Mouse (Mus musculus): Measurements from ENCODE around the gene Siglecf. TPM values are rescaled to one million over a fixed set of nuclear protein-coding genes. Genes with fewer than 3 reads are reported as not detected.
"Not testable (repeated sequence)": the region's sequence is repeated elsewhere in the genome, so short reads cannot be mapped to it uniquely, and the experiment has no call there.

The Siglecf gene
- 0.30 and 0.50 TPM in 2 replicates for polyA plus RNA-seq (2012; rRNA removed)

- no peak for DNase-seq (ENCODE audit: low spot score)
Observed at GRCm38 (mm10) chr7:43351154-43351553, at the start of gene Siglecf. Gene Siglecf (plus strand): TSS chr7:43351341.

GRCm38 (mm10) chr7:43305235-43305634 lies 45.9 kb upstream of the Siglecf start:
- no peak for DNase-seq (ENCODE audit: low spot score)

- DNase-seq (ENCODE audit: low spot score), result no peak
Observed at GRCm38 (mm10) chr7:43309069-43309468, 42.1 kb upstream of the Siglecf start.

GRCm38 (mm10) chr7:43311632-43312031 lies 39.5 kb upstream of the Siglecf start:
- no peak for DNase-seq (ENCODE audit: low spot score)

- DNase-seq (ENCODE audit: low spot score), result no peak
Observed at GRCm38 (mm10) chr7:43312386-43313012, 38.6 kb upstream of the Siglecf start.

GRCm38 (mm10) chr7:43313013-43313428 lies 38.1 kb upstream of the Siglecf start, which contains the start of gene Zfp715:
Gene Zfp715 (minus strand): TSS chr7:43313294.
- peak; percentile 66 for DNase-seq (ENCODE audit: low spot score)

GRCm38 (mm10) chr7:43326223-43326780 lies 24.8 kb upstream of the Siglecf start:
- no peak for DNase-seq (ENCODE audit: low spot score)

GRCm38 (mm10) chr7:43328101-43328500 lies 23.0 kb upstream of the Siglecf start:
- no peak for DNase-seq (ENCODE audit: low spot score)

- DNase-seq (ENCODE audit: low spot score), result no peak
Observed at GRCm38 (mm10) chr7:43333203-43333602, 17.9 kb upstream of the Siglecf start.

- no peak for DNase-seq (ENCODE audit: low spot score)
Observed at GRCm38 (mm10) chr7:43333899-43334298, 17.2 kb upstream of the Siglecf start.

- no peak for DNase-seq (ENCODE audit: low spot score)
Observed at GRCm38 (mm10) chr7:43340771-43341170, 10.4 kb upstream of the Siglecf start.

- no peak for DNase-seq (ENCODE audit: low spot score)
Observed at GRCm38 (mm10) chr7:43343191-43343590, 8.0 kb upstream of the Siglecf start.

- no peak for DNase-seq (ENCODE audit: low spot score)
Observed at GRCm38 (mm10) chr7:43344020-43344419, 7.1 kb upstream of the Siglecf start.

- no peak for DNase-seq (ENCODE audit: low spot score)
Observed at GRCm38 (mm10) chr7:43344491-43344890, 6.7 kb upstream of the Siglecf start.

- no peak for DNase-seq (ENCODE audit: low spot score)
Observed at GRCm38 (mm10) chr7:43346148-43346547, 5.0 kb upstream of the Siglecf start.

- no peak for DNase-seq (ENCODE audit: low spot score)
Observed at GRCm38 (mm10) chr7:43346571-43346970, 4.6 kb upstream of the Siglecf start.

GRCm38 (mm10) chr7:43349623-43350022 lies 1.5 kb upstream of the Siglecf start:
- DNase-seq (ENCODE audit: low spot score), result not testable (repeated sequence)

- DNase-seq (ENCODE audit: low spot score), result no peak
Observed at GRCm38 (mm10) chr7:43353118-43353517, 2.0 kb downstream of the Siglecf start.

- no peak for DNase-seq (ENCODE audit: low spot score)
Observed at GRCm38 (mm10) chr7:43353758-43354157, 2.6 kb downstream of the Siglecf start.

GRCm38 (mm10) chr7:43354893-43355835 lies 4.0 kb downstream of the Siglecf start:
- DNase-seq (ENCODE audit: low spot score), result no peak

- no peak for DNase-seq (ENCODE audit: low spot score)
Observed at GRCm38 (mm10) chr7:43358556-43358955, 7.4 kb downstream of the Siglecf start.

- no peak for DNase-seq (ENCODE audit: low spot score)
Observed at GRCm38 (mm10) chr7:43361442-43361841, 10.3 kb downstream of the Siglecf start.

All from urinary bladder, adult 2 months (tissue).